Mouse (Mus musculus) lung, postnatal 0 days (tissue): ENCODE measurements around the gene Rbbp9. TPM values are rescaled to one million over a fixed set of nuclear protein-coding genes. Genes with fewer than 3 reads are reported as not detected.
"Not testable (repeated sequence)": the region's sequence is repeated elsewhere in the genome, so short reads cannot be mapped to it uniquely, and the experiment has no call there.

Source experiments
- ATAC-seq: fragments of 200-750 bp; cut with Nextera tagmentation; 2 replicates; pipeline ENCODE4 v1.8.0; 2017; ENCODE audit warnings: moderate library complexity
- DNase-seq: peaks from one replicate; pipeline ENCODE4 v3.0.0-alpha.2; 2016; ENCODE audit warnings: low spot score
- H3K27ac ChIP-seq: fragments of 300-500 bp; sonication (generic); 2 replicates; pipeline ENCODE4 v1.5.1; 2014; ENCODE audit warnings: antibody characterized with exemption, mild to moderate bottlenecking, low read length, mixed read lengths
- H3K27me3 ChIP-seq: fragments of 300-500 bp; sonication (generic); replicated peaks from 2 replicates; pipeline ENCODE4 v1.6.1; 2014; ENCODE audit warnings: low read length, mixed read lengths; ENCODE audit not compliant: insufficient read depth
- H3K36me3 ChIP-seq: fragments of 300-500 bp; sonication (generic); 2 replicates; pipeline ENCODE4 v1.6.1; 2014; ENCODE audit warnings: low read length, mixed read lengths; ENCODE audit not compliant: insufficient read depth
- H3K4me1 ChIP-seq: fragments of 300-500 bp; sonication (generic); 2 replicates; pipeline ENCODE4 v1.6.1; 2014; ENCODE audit warnings: antibody characterized with exemption, low read depth, low read length, mixed read lengths; ENCODE audit not compliant: insufficient read depth
- H3K4me2 ChIP-seq: fragments of 300-500 bp; sonication (generic); replicated peaks from 2 replicates; pipeline ENCODE4 v1.6.1; 2014; ENCODE audit warnings: low read depth, mild to moderate bottlenecking, low read length, moderate library complexity, mixed read lengths
- H3K4me3 ChIP-seq: fragments of 300-500 bp; sonication (generic); 2 replicates; pipeline ENCODE4 v1.5.1; 2014; ENCODE audit warnings: low read depth, low read length
- H3K9ac ChIP-seq: fragments of 300-500 bp; sonication (generic); replicated peaks from 2 replicates; pipeline ENCODE4 v1.6.1; 2014; ENCODE audit warnings: low read depth, mild to moderate bottlenecking
- H3K9me3 ChIP-seq: fragments of 300-500 bp; sonication (generic); 2 replicates; pipeline ENCODE4 v1.6.1; 2016; ENCODE audit warnings: low read length, mixed read lengths
- CTCF ChIP-seq: IDR thresholded peaks from 2 replicates; pipeline ENCODE4 v1.5.1; 2016; ENCODE audit warnings: antibody characterized with exemption, mild to moderate bottlenecking
- EP300 ChIP-seq: IDR thresholded peaks from 2 replicates; pipeline ENCODE4 v1.6.1; 2016; ENCODE audit warnings: antibody characterized with exemption, mild to moderate bottlenecking, control low read depth
- WGBS: fragments of 180-500 bp; shearing (Covaris S2); extraction: QIAGEN DNeasy Blood & Tissue Kit; methylation state at CpG from one replicate; pipeline ENCODE4 v1.1.7; 2014; 5-methylcytosine and 5-hydroxymethylcytosine counted together
- polyA plus RNA-seq: library from polyadenylated mRNA; unstranded; fragments of >200 nt; fragmentation: Nextera tagmentation; extraction: Ambion mirVana; gene quantifications from 2 replicates; pipeline ENCODE4 v1.2.1, GENCODE M21; 2015

Rbbp9 gene
- 42.3 and 45.1 TPM in 2 replicates for polyA plus RNA-seq

DNA sequence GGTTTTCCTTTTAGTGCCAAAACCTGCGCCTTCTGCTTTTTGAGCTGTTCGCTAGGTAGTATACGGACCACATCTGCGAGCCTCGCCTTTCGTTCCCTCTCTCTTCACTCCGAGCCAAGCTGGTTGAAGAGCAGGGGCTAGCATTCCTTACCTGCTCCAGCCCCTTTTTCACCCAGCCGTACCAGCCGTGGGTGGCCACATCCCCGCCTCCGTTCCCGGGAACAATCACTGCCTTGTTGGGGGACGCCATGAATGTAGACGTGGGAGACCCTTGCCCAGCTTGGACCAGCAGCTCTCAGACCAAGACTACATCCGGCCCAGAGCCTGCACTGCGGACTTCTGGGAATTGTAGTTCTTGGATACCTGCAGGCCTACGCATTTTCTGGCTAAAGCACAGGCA is at the start of gene Rbbp9:
Gene Rbbp9 (minus strand): TSS at position 341 of the 400 bp plus-strand sequence.
- no peak for TF ChIP-seq CTCF
- no peak for TF ChIP-seq EP300
- H3K36me3 ChIP-seq = no peaks in the 10 kb centered on the region
- peak within 1 kb of the TSS; percentile 65 for H3K9ac ChIP-seq
- H3K4me1 ChIP-seq = peaks cover 4% of the 10 kb centered on the region; the same call in 1 of the 2 replicates
- peak within 1 kb of the TSS; percentile 77 for H3K4me3 ChIP-seq
- H3K9me3 ChIP-seq = no peaks in the 10 kb centered on the region
- ATAC-seq = peak; percentile 86
- no peaks in the 10 kb centered on the region for H3K27me3 ChIP-seq
- peak within 1 kb of the TSS; percentile 77 for H3K27ac ChIP-seq
- peak; percentile 85 for DNase-seq
- peak within 1 kb of the TSS; percentile 75 for H3K4me2 ChIP-seq
- under 1% methylated on average over 17 of the region's 17 CpGs for WGBS

- Histone ChIP-seq H3K4me2 (peak within 1 kb of the TSS; percentile 79), H3K4me1 (no peaks in the 10 kb centered on the region), H3K9ac (peak within 1 kb of the TSS; percentile 62), H3K36me3 (no peaks in the 10 kb centered on the region), H3K9me3 (no peaks in the 10 kb centered on the region), H3K27me3 (no peaks in the 10 kb centered on the region), H3K4me3 (peak within 1 kb of the TSS; percentile 71), H3K27ac (peak within 1 kb of the TSS; percentile 67)
- peak; percentile 94 for DNase-seq
- ATAC-seq = peak; percentile 97
- 1% methylated on average over 37 of the region's 50 CpGs for WGBS
- no peak for TF ChIP-seq EP300
- peak; percentile 89 for TF ChIP-seq CTCF
Measured at GRCm38 (mm10) chr2:144599831-144600687, 49.4 kb upstream of the Rbbp9 start, which contains the start of gene Dtd1. TSS of gene Dtd1 (plus strand) at chr2:144599897.

DNA sequence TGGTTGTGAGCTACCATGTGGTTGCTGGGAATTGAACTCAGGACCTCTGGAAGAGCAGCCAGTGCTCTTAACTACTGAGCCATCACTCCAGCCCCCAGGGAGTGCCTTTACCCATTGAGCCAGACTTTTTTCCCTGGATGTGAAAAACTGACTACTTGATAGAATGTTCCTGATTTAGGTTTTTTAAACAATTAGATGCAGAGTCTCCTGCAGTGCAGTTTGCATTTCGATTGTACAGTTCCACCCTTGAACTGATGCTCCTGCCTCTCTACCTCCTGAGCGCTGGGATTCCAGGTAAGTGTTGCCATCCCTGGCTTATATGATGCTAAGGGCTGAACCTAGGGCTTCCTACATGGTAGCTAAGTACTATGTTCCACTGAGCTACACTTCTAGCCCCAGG is 47.3 kb upstream of the Rbbp9 start:
- no peak for DNase-seq
- 62% methylated on average over 2 of the region's 2 CpGs for WGBS

DNA sequence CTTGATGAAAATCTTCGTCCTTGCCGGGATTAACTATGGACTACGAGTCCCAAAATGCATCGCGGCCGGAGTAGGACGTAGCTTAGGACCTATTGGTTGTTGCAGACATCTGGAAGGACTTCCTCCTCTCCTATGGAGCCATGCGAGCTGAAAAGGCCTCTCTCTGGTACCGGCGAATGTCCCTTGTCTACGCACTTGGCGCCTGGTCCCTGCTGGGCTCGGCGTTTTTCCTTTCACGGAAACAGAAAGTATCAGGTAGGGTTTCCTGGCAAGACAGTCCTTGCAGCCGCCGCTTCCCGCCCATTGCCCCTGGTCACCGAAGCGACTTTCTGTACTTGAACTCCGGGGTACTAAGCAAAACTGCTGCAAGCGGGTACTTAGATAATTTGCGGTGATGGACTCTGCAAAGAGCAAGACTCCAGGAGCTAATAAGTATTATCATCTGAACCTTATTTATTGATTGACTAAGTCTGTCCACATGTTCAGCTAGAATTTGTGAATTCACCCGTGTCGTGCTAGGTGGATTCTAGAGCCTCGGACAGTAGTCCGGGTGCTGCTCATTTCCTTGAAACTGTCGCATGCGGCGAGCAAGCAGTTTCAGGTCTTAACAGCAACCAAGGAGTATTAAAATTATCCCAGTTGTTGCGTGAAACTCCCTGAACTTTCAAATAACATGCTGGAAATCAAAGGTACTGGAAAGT is 43.4 kb upstream of the Rbbp9 start, which contains the start of gene Smim26:
Gene Smim26 (plus strand): TSS at position 104 of the 701 bp plus-strand sequence.
- Histone ChIP-seq H3K36me3 (no peaks in the 10 kb centered on the region; the same call in 1 of the 2 replicates), H3K9ac (peak within 1 kb of the TSS; percentile 63), H3K27me3 (no peaks in the 10 kb centered on the region), H3K4me2 (peak within 1 kb of the TSS; percentile 65), H3K4me3 (peak within 1 kb of the TSS; percentile 60), H3K27ac (no peak within 1 kb of the TSS; the same call in 1 of the 2 replicates), H3K4me1 (no peaks in the 10 kb centered on the region), H3K9me3 (no peaks in the 10 kb centered on the region)
- ATAC-seq (peak; percentile 99), DNase-seq (peak; percentile 93)
- TF ChIP-seq CTCF (no peak), EP300 (no peak)
- WGBS = under 1% methylated on average over 31 of the region's 31 CpGs

More for the DNA sequence above, 47.3 kb upstream of the Rbbp9 start:
- no peak overlapping the region for H3K9ac ChIP-seq
- TF ChIP-seq EP300 (no peak), CTCF (no peak)
- no peaks in the 10 kb centered on the region for H3K36me3 ChIP-seq
- H3K27me3 ChIP-seq = no peaks in the 10 kb centered on the region
- H3K4me2 ChIP-seq = no peak overlapping the region
- H3K4me3 ChIP-seq = no peak overlapping the region
- H3K9me3 ChIP-seq = no peaks in the 10 kb centered on the region
- ATAC-seq = no peak
- H3K4me1 ChIP-seq = no peaks in the 10 kb centered on the region
- H3K27ac ChIP-seq = no peak overlapping the region

DNA sequence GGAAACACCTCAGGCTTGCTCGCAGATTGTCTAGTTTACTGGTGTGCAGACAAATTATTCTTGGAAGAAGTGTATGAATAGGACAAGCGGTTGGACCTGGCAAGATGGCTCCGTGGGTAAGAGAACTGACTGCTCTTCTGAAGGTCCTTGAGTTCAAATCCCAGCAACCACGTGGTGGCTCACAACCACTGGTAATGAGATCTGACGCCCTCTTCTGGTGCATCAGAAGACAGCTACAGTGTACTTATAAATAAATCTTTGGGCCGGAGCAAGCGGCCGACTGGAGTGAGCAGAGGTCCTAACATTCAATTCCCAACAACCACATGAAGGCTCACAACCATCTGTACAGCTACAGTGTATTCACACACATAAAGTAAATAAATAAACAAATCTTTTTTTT is 42.4 kb upstream of the Rbbp9 start:
- not testable (repeated sequence) for H3K27me3 ChIP-seq, H3K9ac ChIP-seq, H3K9me3 ChIP-seq, DNase-seq, H3K4me1 ChIP-seq, H3K4me2 ChIP-seq, ATAC-seq, H3K27ac ChIP-seq, H3K36me3 ChIP-seq, H3K4me3 ChIP-seq
- WGBS = 65% methylated on average over 8 of the region's 8 CpGs

- Histone ChIP-seq H3K27me3 (no peaks in the 10 kb centered on the region), H3K9ac (no peak overlapping the region), H3K36me3 (peaks cover 38% of the 10 kb centered on the region), H3K27ac (no peak overlapping the region), H3K4me2 (no peak overlapping the region), H3K4me3 (no peak overlapping the region), H3K4me1 (no peaks in the 10 kb centered on the region), H3K9me3 (no peaks in the 10 kb centered on the region)
- DNase-seq (no peak), ATAC-seq (no peak)
- WGBS = 79% methylated on average over 4 of the region's 4 CpGs
- TF ChIP-seq CTCF (peak; percentile 51), EP300 (no peak)
Measured at GRCm38 (mm10) chr2:144588723-144589122, 38.1 kb upstream of the Rbbp9 start.
